Mouse (Mus musculus) adrenal gland, postnatal 25 days (tissue): ENCODE data around the gene Tank. TPM values are rescaled to one million over a fixed set of nuclear protein-coding genes. Genes with fewer than 3 reads are reported as not detected.
A peak's percentile ranks its signal among the peaks of the same experiment; 100 is the strongest.

ENCODE experiments used
- DNase-seq: peaks from one replicate; pipeline ENCODE4 v3.0.0; 2021; ENCODE audit warnings: mixed read lengths
- total RNA-seq: library from RNA; stranded (reverse); gene quantifications from 2 replicates; pipeline ENCODE4 v1.2.3, GENCODE M21; 2021

Gene Tank
- total RNA-seq, 1 experiment from 2014 or later = 46.7 TPM

- peak; percentile 65 for DNase-seq
These were observed 78.3 kb downstream of the Tank start for GRCm38 (mm10) chr2:61656421-61657411.

GRCm38 (mm10) chr2:61659254-61659653, 80.9 kb downstream of the Tank start:
- DNase-seq = no peak

GRCm38 (mm10) chr2:61662833-61663232, 84.4 kb downstream of the Tank start:
- no peak for DNase-seq

GRCm38 (mm10) chr2:61663573-61664241, 85.3 kb downstream of the Tank start:
- no peak for DNase-seq

GRCm38 (mm10) chr2:61667420-61667819, 89.0 kb downstream of the Tank start:
- no peak for DNase-seq

- DNase-seq = peak; percentile 65
These were observed 89.9 kb downstream of the Tank start for GRCm38 (mm10) chr2:61668260-61668659.

- DNase-seq = no peak
These were observed 96.2 kb downstream of the Tank start for GRCm38 (mm10) chr2:61674555-61674954.

- no peak for DNase-seq
These were observed 103.2 kb downstream of the Tank start for GRCm38 (mm10) chr2:61681572-61681971.

GRCm38 (mm10) chr2:61686533-61686932, 108.1 kb downstream of the Tank start:
- no peak for DNase-seq

- no peak for DNase-seq
These were observed 110.7 kb downstream of the Tank start for GRCm38 (mm10) chr2:61689086-61689485.

Other genes with a start within 250 kb of the Tank start
- gene Psmd14, start 133.1 kb downstream of the Tank start, total RNA-seq = 89.9 and 97.1 TPM in 2 replicates
- gene Tbr1, start 224.3 kb downstream of the Tank start, total RNA-seq = not detected in 2 replicates